Mouse (Mus musculus) kidney, postnatal 10 days (tissue): ENCODE results near the gene 4930432K21Rik.

ENCODE experiments used
- DNase-seq: peaks from one replicate; pipeline ENCODE4 v3.0.0; 2021; ENCODE audit warnings: mixed read lengths

4930432K21Rik gene

DNA sequence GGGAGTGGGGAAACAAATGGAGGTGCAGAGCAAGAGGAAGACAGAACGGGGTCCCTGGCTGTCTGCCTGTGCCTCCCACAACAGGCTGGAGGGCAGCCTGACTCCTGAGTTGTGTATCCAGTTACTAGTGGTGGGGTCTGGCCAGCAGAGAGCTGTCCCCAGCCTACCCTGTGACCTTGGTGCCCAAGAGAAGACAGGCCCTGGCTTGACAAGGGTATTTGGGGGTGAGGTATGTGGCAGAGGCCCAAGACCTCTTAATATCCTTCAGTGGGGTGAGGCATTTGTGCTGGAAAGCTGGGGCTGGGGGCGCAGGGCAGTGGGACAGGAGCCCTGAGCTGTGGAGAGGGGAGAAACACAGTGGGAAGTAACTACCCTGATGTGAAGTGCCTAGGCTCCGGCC, 63.4 kb downstream of the 4930432K21Rik start:
- no peak for DNase-seq

- DNase-seq, result no peak
These were observed 64.2 kb downstream of the 4930432K21Rik start for GRCm38 (mm10) chr8:84211881-84212563.

DNA sequence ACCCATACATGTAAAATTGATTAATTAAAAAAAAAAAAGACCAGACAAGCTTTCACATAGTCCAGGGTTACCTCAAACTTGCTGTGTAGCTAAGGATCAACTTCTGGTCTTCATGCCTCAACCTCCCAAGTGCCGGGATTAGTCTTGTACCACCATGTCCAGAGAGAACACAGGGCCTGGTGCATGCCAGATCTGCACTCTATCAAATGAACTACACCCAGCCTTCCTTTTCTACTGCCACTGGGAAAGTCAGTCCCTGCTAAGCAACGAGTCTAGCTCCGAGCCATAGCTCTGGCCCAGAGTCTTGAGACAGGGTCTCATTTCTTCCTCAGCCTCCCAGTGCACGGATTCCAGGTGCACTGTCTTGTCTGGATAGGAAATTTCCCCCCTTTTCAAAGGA, 65.5 kb downstream of the 4930432K21Rik start:
- DNase-seq, result no peak

DNA sequence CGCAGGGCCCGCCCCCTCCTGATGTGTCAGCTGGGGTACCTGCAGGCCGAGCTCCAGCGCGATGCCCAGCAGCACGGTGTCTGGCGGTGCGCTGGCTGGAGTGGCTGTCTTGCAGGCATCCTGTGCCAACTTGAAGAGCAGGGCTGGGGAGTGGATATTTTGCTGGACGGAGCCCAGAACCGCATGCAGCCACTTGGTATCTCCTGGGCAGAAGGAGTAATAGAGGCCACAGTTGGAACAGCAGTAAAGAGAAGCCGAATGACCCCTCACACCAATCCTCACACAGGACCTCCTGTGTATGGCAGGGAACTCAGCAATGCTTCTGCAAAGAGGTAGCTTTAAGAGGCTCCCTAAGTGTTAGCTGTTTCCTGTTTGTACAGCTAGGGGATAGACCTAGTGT, 69.4 kb downstream of the 4930432K21Rik start:
- DNase-seq, result no peak

GRCm38 (mm10) chr8:84218143-84218542, 70.3 kb downstream of the 4930432K21Rik start:
- no peak for DNase-seq

GRCm38 (mm10) chr8:84220105-84220504, 72.3 kb downstream of the 4930432K21Rik start:
- DNase-seq, result no peak
